Mouse (Mus musculus): ENCODE data around the gene Arl15.

GRCm38 (mm10) chr13:114162753-114163152 lies 368.4 kb downstream of the Arl15 start:
- TF ChIP-seq CTCF (IDR thresholded peaks at IDR 0.05; ENCODE audit: low read depth) (no peak), EP300 (IDR thresholded peaks at IDR 0.05; ENCODE audit: low read depth) (no peak)
